Mouse (Mus musculus): ENCODE measurements at regions not wholly inside any gene's neighbourhood (a gene's known extent, or its start where the extent isn't known, plus 50 kb on each side); places are given as distances from the start of the nearest gene placed in this dataset.

DNA sequence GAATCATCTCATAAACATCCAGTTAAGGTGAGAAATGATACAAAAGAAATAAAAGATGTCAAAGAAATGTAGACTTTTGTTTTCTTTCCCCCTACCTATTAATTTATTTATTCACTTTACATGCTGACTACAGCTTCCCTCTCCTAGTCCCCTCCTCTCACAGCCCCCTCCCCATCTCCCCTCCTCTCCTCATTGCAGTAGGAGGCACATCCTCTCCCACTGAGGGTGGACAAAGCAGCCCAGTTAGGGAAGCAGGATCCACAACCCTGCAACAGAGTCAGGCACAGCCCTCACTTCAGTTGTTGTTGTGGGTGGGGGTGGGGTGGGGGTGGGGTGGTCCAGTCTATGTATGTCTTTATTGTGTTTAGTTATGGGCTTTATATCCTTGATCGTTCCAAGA lies 555.5 kb downstream of the Grin2a start:
- TF ChIP-seq CTCF (IDR thresholded peaks at IDR 0.05; ENCODE audit: low read depth, low read length) (no peak), POLR2AphosphoS5 (IDR thresholded peaks at IDR 0.05; ENCODE audit: insufficient replicate concordance, low read depth, low read length) (no peak), GATA1 (IDR thresholded peaks at IDR 0.05; ENCODE audit: borderline replicate concordance, low read length) (no peak), TAL1 (conservative IDR thresholded peaks at IDR 0.05; ENCODE audit: low read depth, low read length) (no peak)
